In genomic region chr2:23092216-23092615, GRCm38 (mm10) we compare ENCODE assay signal across 9 mouse cellular contexts. TPM values are rescaled to one million over a fixed set of nuclear protein-coding genes. Genes with fewer than 3 reads are reported as not detected.
DNase-seq lines count a peak whose midpoint lies in the region; ATAC-seq and TF ChIP-seq lines count a peak whose summit lies in the region.
"Had no signal": no experiment of that assay in that cellular context is flagged by ENCODE, and none has a peak within 500 bp of the region (broad histone marks: within the 10 kb centered on the region; RNA-seq: fewer than 3 reads in every experiment).

No protein-coding gene starts in this region.

- no peak overlapping the region for H3K9ac ChIP-seq in heart, embryonic 12.5 days
- H3K9ac ChIP-seq: limb, embryonic 12.5 days had no signal

- no peak for TF ChIP-seq POLR2A in thymus, adult 2 months (IDR thresholded peaks at IDR 0.05; ENCODE audit: control insufficient read depth, extremely low read depth, insufficient read depth, low read length, poor library complexity)

- no peaks in the 10 kb centered on the region for H3K9me3 ChIP-seq in heart, embryonic 12.5 days (replicated peaks)
- H3K9me3 ChIP-seq: limb, embryonic 12.5 days had no signal

- ATAC-seq in heart, embryonic 12.5 days (ENCODE audit: insufficient number of reproducible peaks, low FRiP score): no peak

- H3K27ac ChIP-seq in heart, embryonic 12.5 days (ENCODE audit: poor library complexity, severe bottlenecking): no peak overlapping the region
- no peak overlapping the region for H3K27ac ChIP-seq in thymus, adult 2 months (ENCODE audit: control insufficient read depth, insufficient read depth, low read length)
- H3K27ac ChIP-seq: limb, embryonic 12.5 days had no signal

- H3K36me3 ChIP-seq in heart, embryonic 12.5 days: peaks cover 65% of the 10 kb centered on the region
- peaks cover 51% of the 10 kb centered on the region for H3K36me3 ChIP-seq in thymus, adult 2 months (ENCODE audit: control insufficient read depth, insufficient read depth, low read length)

- TF ChIP-seq CTCF in thymus, adult 2 months (IDR thresholded peaks at IDR 0.05; ENCODE audit: borderline replicate concordance, control insufficient read depth, extremely low read depth, insufficient read depth, low read length, poor library complexity): no peak

- no peaks in the 10 kb centered on the region for H3K4me1 ChIP-seq in heart, embryonic 12.5 days (replicated peaks)
- no peaks in the 10 kb centered on the region for H3K4me1 ChIP-seq in thymus, adult 2 months (replicated peaks; ENCODE audit: control insufficient read depth, insufficient read depth, low read length)
- H3K4me1 ChIP-seq: limb, embryonic 12.5 days had no signal

- 48% methylated on average over 5 of the region's 5 CpGs for WGBS in heart, embryonic 12.5 days
- WGBS in thymus, adult 2 months: 58% methylated on average over 5 of the region's 5 CpGs

- H3K4me2 ChIP-seq in heart, embryonic 12.5 days: no peak overlapping the region
- H3K4me2 ChIP-seq: limb, embryonic 12.5 days had no signal

- H3K4me3 ChIP-seq in heart, embryonic 12.5 days: no peak overlapping the region
- H3K4me3 ChIP-seq in thymus, adult 2 months (ENCODE audit: control insufficient read depth, insufficient read depth, low read length): no peak overlapping the region
- H3K4me3 ChIP-seq: limb, embryonic 12.5 days had no signal

- DNase-seq in heart, adult 18-20 months: peak; percentile 22 to 50
- peak; percentile 49 for DNase-seq in thymus, adult 2 months
- DNase-seq in thymus, adult 18-20 months: no peak
- DNase-seq in embryo, embryonic 11 days: peak; percentile 30
- DNase-seq in lung, adult 18-20 months: peak; percentile 8 to 15
- DNase-seq in spleen, postnatal 4 days (ENCODE audit: low spot score in 2 of 2): peak; percentile 35 to 65
- DNase-seq in left cerebral cortex, adult 9 months (ENCODE audit: low spot score in 2 of 2): no peak

- H3K27me3 ChIP-seq in heart, embryonic 12.5 days (replicated peaks): no peaks in the 10 kb centered on the region
- no peaks in the 10 kb centered on the region for H3K27me3 ChIP-seq in thymus, adult 2 months (ENCODE audit: control insufficient read depth, insufficient read depth, low read length)
- H3K27me3 ChIP-seq: limb, embryonic 12.5 days had no signal

RNA-seq across cellular contexts. Expression of gene Acbd5, which starts 24.2 kb away (rescaled TPM):
- total RNA-seq in heart, adult 18-20 months (2021): 10 to 100 TPM; 27.9 to 28.0 TPM
- 32.7 and 33.7 TPM in 2 replicates for polyA plus RNA-seq in heart, embryonic 12.5 days (2016; fragmentation: Nextera tagmentation; extraction: Ambion mirVana)
- 8.8 and 11.5 TPM in 2 replicates for polyA plus RNA-seq in thymus, adult 2 months (2012; rRNA removed)

RNA-seq across cellular contexts. Expression of gene Abi1, which starts 52.2 kb away (rescaled TPM):
- total RNA-seq in heart, adult 18-20 months (2021): 10 to 100 TPM; 20.2 to 25.1 TPM
- 33.9 and 37.0 TPM in 2 replicates for polyA plus RNA-seq in heart, embryonic 12.5 days (2016; fragmentation: Nextera tagmentation; extraction: Ambion mirVana)
- polyA plus RNA-seq in thymus, adult 2 months (2012; rRNA removed): 138 and 148 TPM in 2 replicates

Comparison
In these comparisons a context has a peak if more than half of its experiments do, and no peak if none do; other contexts are left out.
1. DNase-seq: peak in heart, adult 18-20 months (2 of 2), thymus, adult 2 months (single experiment), embryo, embryonic 11 days (single experiment), lung, adult 18-20 months (2 of 2) and spleen, postnatal 4 days (2 of 2); none in thymus, adult 18-20 months (0 of 2) and left cerebral cortex, adult 9 months (0 of 2).